Mouse (Mus musculus) CH12.LX (cell line): ENCODE data around the gene Slc26a3. TPM values are rescaled to one million over a fixed set of nuclear protein-coding genes. Genes with fewer than 3 reads are reported as not detected.
A peak's percentile ranks its signal among the peaks of the same experiment; 100 is the strongest.

ENCODE experiments used
- DNase-seq: peaks from one replicate; pipeline ENCODE4 v3.0.0-alpha.2; 2013; ENCODE audit errors: extremely low read depth
- H3K27ac ChIP-seq: 2 replicates; pipeline ENCODE4 v1.5.1; 2012; ENCODE audit warnings: low read depth, mild to moderate bottlenecking, control low read depth, moderate library complexity; ENCODE audit not compliant: insufficient read depth
- H3K27me3 ChIP-seq: replicated peaks from 2 replicates; pipeline ENCODE3; 2012; ENCODE audit warnings: inconsistent platforms
- H3K36me3 ChIP-seq, 2 experiments: replicated peaks in 1 of 2; 2 replicates each; pipeline versions ENCODE3 to v1.6.1; 2012; ENCODE audit warnings: inconsistent platforms in 1 of 2, low read length in 1 of 2, mild to moderate bottlenecking in 1 of 2, mixed read lengths in 1 of 2, moderate library complexity in 1 of 2; ENCODE audit not compliant: control insufficient read depth in 1 of 2, insufficient read depth in 1 of 2
- H3K4me1 ChIP-seq, 2 experiments: 2 replicates each; pipeline ENCODE4 v1.6.1; 2012; ENCODE audit warnings: inconsistent platforms in 1 of 2, moderate library complexity in 1 of 2; ENCODE audit not compliant: insufficient read depth in 2 of 2, control insufficient read depth in 1 of 2
- H3K4me2 ChIP-seq: 2 replicates; pipeline ENCODE4 v1.6.1; 2012; ENCODE audit warnings: low read depth, mild to moderate bottlenecking, control low read depth; ENCODE audit not compliant: poor library complexity, insufficient read depth, severe bottlenecking
- H3K4me3 ChIP-seq, 3 experiments: fragments of 150-350 bp in 1 of 3; sonication (generic) in 1 of 3; replicated peaks in 1 of 3; 2 replicates each; pipeline versions ENCODE3 to v1.5.1; 2011 to 2012; ENCODE audit warnings: low read depth in 2 of 3, low read length in 2 of 3, mild to moderate bottlenecking in 2 of 3, moderate library complexity in 2 of 3, control low read depth in 1 of 3, improper control_type of control experiment in 1 of 3, inconsistent platforms in 1 of 3, mixed read lengths in 1 of 3; ENCODE audit not compliant: poor library complexity in 1 of 3
- H3K79me2 ChIP-seq: replicated peaks from 2 replicates; pipeline ENCODE4 v1.6.1; 2012; ENCODE audit warnings: mild to moderate bottlenecking, moderate library complexity; ENCODE audit not compliant: control insufficient read depth, poor library complexity, insufficient read depth, severe bottlenecking; ENCODE audit errors: extremely low read depth
- H3K9ac ChIP-seq: 2 replicates; pipeline ENCODE4 v1.6.1; 2012; ENCODE audit warnings: low read depth, mild to moderate bottlenecking, control low read depth, moderate library complexity; ENCODE audit not compliant: insufficient read depth
- H3K9me3 ChIP-seq: replicated peaks from 2 replicates; pipeline ENCODE3; 2012; ENCODE audit warnings: low read length, inconsistent platforms, mixed read lengths
- BHLHE40 ChIP-seq: IDR thresholded peaks from 2 replicates; pipeline ENCODE4 v1.6.1; 2011; ENCODE audit warnings: mild to moderate bottlenecking, low read depth, low read length, improper control_type of control experiment
- CHD2 ChIP-seq: IDR thresholded peaks from 2 replicates; pipeline ENCODE4 v1.6.1; 2011; ENCODE audit warnings: low read length, improper control_type of control experiment
- CTCF ChIP-seq, 2 experiments: IDR thresholded peaks in 1 of 2; conservative IDR thresholded peaks in 1 of 2; 2 replicates each; pipeline ENCODE4 v1.5.1; 2011 to 2012; ENCODE audit warnings: low read depth in 2 of 2, low read length in 2 of 2, improper control_type of control experiment in 1 of 2, inconsistent platforms in 1 of 2, mild to moderate bottlenecking in 1 of 2, moderate library complexity in 1 of 2
- EP300 ChIP-seq: IDR thresholded peaks from 2 replicates; pipeline ENCODE4 v1.6.1; 2011; ENCODE audit warnings: low read length, improper control_type of control experiment
- ETS1 ChIP-seq: conservative IDR thresholded peaks from 2 replicates; pipeline ENCODE4 v1.6.1; 2012; ENCODE audit warnings: low read depth, mild to moderate bottlenecking, inconsistent platforms, low read length, improper control_type of control experiment, moderate library complexity
- GABPA ChIP-seq: IDR thresholded peaks from 2 replicates; pipeline ENCODE4 v1.6.1; 2012; ENCODE audit warnings: low read depth, low read length, improper control_type of control experiment, inconsistent platforms; ENCODE audit not compliant: insufficient replicate concordance
- JUND ChIP-seq: conservative IDR thresholded peaks from 2 replicates; pipeline ENCODE4 v1.6.1; 2011; ENCODE audit warnings: low read depth, low read length, improper control_type of control experiment
- KAT2A ChIP-seq: IDR thresholded peaks from 2 replicates; pipeline ENCODE4 v1.6.1; 2012; ENCODE audit warnings: low read length, improper control_type of control experiment, inconsistent platforms; ENCODE audit not compliant: insufficient replicate concordance
- RAD21 ChIP-seq: IDR thresholded peaks from 2 replicates; pipeline ENCODE4 v1.6.1; 2011; ENCODE audit warnings: low read depth, mild to moderate bottlenecking, low read length, improper control_type of control experiment, moderate library complexity
- SMC3 ChIP-seq: IDR thresholded peaks from 2 replicates; pipeline ENCODE4 v1.6.1; 2011; ENCODE audit warnings: low read depth, low read length, improper control_type of control experiment
- TCF12 ChIP-seq: IDR thresholded peaks from 2 replicates; pipeline ENCODE4 v1.6.1; 2014; ENCODE audit warnings: low read depth, mild to moderate bottlenecking, inconsistent platforms, low read length, improper control_type of control experiment
- USF1 ChIP-seq: IDR thresholded peaks from 2 replicates; pipeline ENCODE4 v1.6.1; 2014; ENCODE audit warnings: low read depth, mild to moderate bottlenecking, inconsistent platforms, low read length, improper control_type of control experiment
- ZC3H11A ChIP-seq: IDR thresholded peaks from 2 replicates; pipeline ENCODE4 v1.6.1; 2012; ENCODE audit warnings: low read depth, mild to moderate bottlenecking, inconsistent platforms, low read length, improper control_type of control experiment
- ZMIZ1 ChIP-seq: IDR thresholded peaks from 2 replicates; pipeline ENCODE4 v1.6.1; 2012; ENCODE audit warnings: low read depth, mild to moderate bottlenecking, inconsistent platforms, low read length, improper control_type of control experiment
- dilution Hi-C: fragments of 300-500 bp; cut with MboI; formaldehyde crosslinking; loops from 2 replicates; pipeline ENCODE4 v1.14.3; 2020; ENCODE audit warnings: low sequenced_read_pairs; ENCODE audit not compliant: extremely low pct_unique_long_range_greater_than_20kb, extremely low pct_ligation_motif_present
- in situ Hi-C: fragments of 300-500 bp; cut with MboI; formaldehyde crosslinking; loops from 3 replicates; pipeline ENCODE4 v1.14.3; 2019; ENCODE audit warnings: low sequenced_read_pairs, low pct_ligation_motif_present, low pct_unique_long_range_greater_than_20kb, mixed read lengths
- polyA plus RNA-seq: library from polyadenylated mRNA; unstranded; fragments of >175 nt; gene quantifications from 2 replicates; pipeline ENCODE4 v1.2.1, GENCODE M21; 2012; ENCODE audit warnings: low read depth; ENCODE audit not compliant: insufficient read length
- total RNA-seq, 2 experiments: library from RNA; depleted of rRNA; stranded (reverse); fragments of 300-350 nt in 1 of 2; fragments of >200 nt in 1 of 2; gene quantifications; 2 replicates each; pipeline ENCODE4 v1.2.3; 2012 to 2014

Gene Slc26a3
- total and polyA plus RNA-seq, 3 experiments, result not detected

GRCm38 (mm10) chr12:31387303-31387702, 3.4 kb upstream of the Slc26a3 start:
- TF ChIP-seq USF1 (no peak), CTCF (conservative IDR thresholded peaks at IDR 0.05 in 1 of 2, IDR thresholded peaks at IDR 0.05 in 1 of 2; ENCODE audit: low read depth in 2 of 2, low read length in 2 of 2) (peak in 1 of 2 experiments; percentile 31; a peak in 2 of 4 replicates), EP300 (no peak), CHD2 (no peak), ZC3H11A (no peak), ZMIZ1 (no peak), RAD21 (peak; percentile 35), SMC3 (peak; percentile 8; the same call in 1 of the 2 replicates), JUND (no peak), KAT2A (no peak)
- H3K4me2 ChIP-seq, result no peak overlapping the region
- H3K4me1 ChIP-seq, result peaks cover 7 to 13% of the 10 kb centered on the region in 2 experiments
- no peak overlapping the region for H3K27ac ChIP-seq
- no peaks in the 10 kb centered on the region for H3K9me3 ChIP-seq
- no peaks in the 10 kb centered on the region for H3K27me3 ChIP-seq
- H3K79me2 ChIP-seq, result no peaks in the 10 kb centered on the region
- H3K9ac ChIP-seq, result no peak overlapping the region
- H3K36me3 ChIP-seq, result no peaks in the 10 kb centered on the region
- no peak overlapping the region for H3K4me3 ChIP-seq
- dilution Hi-C loops (no loop called here), in situ Hi-C loops (no loop called here)
- no peak for DNase-seq

DNA sequence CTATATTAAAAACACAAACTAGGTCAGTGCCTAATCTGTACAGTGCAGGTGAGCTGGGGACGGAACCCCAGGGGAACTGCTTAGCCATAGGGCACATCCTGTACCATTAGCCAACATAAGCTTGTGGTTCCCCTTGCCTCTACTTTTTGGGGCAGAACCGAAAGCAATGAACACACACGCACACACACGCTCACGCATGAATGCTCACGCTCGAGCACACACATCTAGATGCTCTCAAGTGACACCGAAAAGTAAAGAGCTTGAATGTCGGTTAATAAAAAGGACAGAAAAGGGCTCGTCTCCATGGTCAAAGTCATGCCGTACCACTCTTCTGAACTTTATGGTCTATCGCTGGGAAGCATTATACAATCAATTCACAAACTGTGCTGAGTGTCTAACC, 1.0 kb downstream of the Slc26a3 start:
- no peaks in the 10 kb centered on the region for H3K79me2 ChIP-seq
- peaks cover 7 to 13% of the 10 kb centered on the region in 2 experiments for H3K4me1 ChIP-seq
- H3K27me3 ChIP-seq, result no peaks in the 10 kb centered on the region
- no peak overlapping the region for H3K9ac ChIP-seq
- no peaks in the 10 kb centered on the region for H3K36me3 ChIP-seq
- peak overlapping the region; percentile 81 for H3K4me2 ChIP-seq
- H3K4me3 ChIP-seq, result no peak overlapping the region
- no peak overlapping the region for H3K27ac ChIP-seq
- dilution Hi-C loops (no loop called here), in situ Hi-C loops (no loop called here)
- TF ChIP-seq ETS1 (no peak), GABPA (no peak), JUND (no peak), BHLHE40 (peak; percentile 41; the same call in 1 of the 2 replicates)
- H3K9me3 ChIP-seq, result no peaks in the 10 kb centered on the region
- no peak for DNase-seq

GRCm38 (mm10) chr12:31395895-31396294, 5.2 kb downstream of the Slc26a3 start:
- dilution Hi-C loops (no loop called here), in situ Hi-C loops (no loop called here)
- Histone ChIP-seq H3K27me3 (no peaks in the 10 kb centered on the region), H3K27ac (no peak overlapping the region), H3K79me2 (no peaks in the 10 kb centered on the region), H3K9ac (no peak overlapping the region), H3K4me2 (no peak overlapping the region), H3K4me1 (peaks cover 7 to 13% of the 10 kb centered on the region in 2 experiments), H3K4me3 (no peak overlapping the region), H3K36me3 (no peaks in the 10 kb centered on the region), H3K9me3 (no peaks in the 10 kb centered on the region)
- no peak for DNase-seq
- TF ChIP-seq GABPA (no peak), TCF12 (no peak), EP300 (no peak)
